In the genomic region with DNA sequence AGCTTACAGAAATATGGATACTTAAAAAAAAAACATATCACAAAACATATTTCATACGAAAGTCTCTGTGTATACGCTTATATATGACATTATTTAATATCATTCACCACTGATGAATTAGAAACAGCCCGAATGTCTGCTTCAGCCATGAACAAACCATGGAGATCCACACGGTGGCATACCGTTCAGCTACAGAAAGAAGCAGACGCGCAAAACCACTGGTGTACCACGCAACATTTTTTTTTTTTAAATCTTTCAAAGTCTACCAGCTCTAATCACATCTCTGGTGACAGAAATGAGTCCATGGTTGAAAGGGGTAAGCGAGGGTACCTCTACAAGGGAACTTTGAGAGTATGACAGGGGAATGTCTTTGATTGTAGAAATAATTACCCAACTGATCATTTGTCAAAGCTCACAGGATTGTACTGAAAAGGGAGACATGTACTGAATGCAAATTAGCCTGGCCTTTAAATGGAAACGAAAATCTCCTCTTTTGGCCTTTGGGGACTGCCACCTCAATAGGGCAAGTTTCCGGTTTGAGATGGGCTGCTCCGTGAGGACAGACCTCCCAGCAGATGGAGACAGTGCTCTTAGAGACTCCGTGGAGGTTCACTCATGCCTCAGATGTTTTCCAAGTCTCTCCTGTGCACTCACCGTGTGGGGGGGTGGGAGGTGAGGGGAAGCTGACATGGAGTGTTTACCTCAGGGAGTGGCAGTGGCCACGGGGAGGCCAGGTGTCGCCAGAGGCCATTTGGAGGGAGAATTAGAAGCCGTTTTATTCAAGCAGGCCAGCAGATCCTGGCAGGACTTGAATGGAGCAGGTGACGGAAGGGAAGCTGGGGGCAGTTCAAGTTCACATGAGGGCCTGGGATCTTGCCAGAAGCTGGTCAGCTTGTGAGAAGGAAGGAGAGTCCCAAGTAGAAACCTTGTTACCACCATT, we compare ENCODE assay signal across 7 mouse cellular contexts.
DNase-seq lines count a peak whose midpoint lies in the region; ATAC-seq lines count a peak whose summit lies in the region.

No protein-coding gene starts in this region.

- no peak; the same call in 1 of the 2 replicates for ATAC-seq in hindbrain, embryonic 13.5 days (ENCODE audit: low FRiP score)
- ATAC-seq in lung, embryonic 16.5 days (ENCODE audit: low read depth): peak; percentile 34; the same call in 1 of the 2 replicates

- DNase-seq in urinary bladder, postnatal 25 days (ENCODE audit: low spot score): peak; percentile 10
- no peak for DNase-seq in urinary bladder, adult 2 months (ENCODE audit: low spot score)
- peak; percentile 62 for DNase-seq in embryo, embryonic 10.5 days (ENCODE audit: low spot score)
- DNase-seq in testis, postnatal 10 days (ENCODE audit: low spot score): peak; percentile 80
- no peak for DNase-seq in urinary bladder, postnatal 36 days (ENCODE audit: low spot score in 2 of 2)

- peak overlapping the region; percentile 30 for H3K4me2 ChIP-seq in hindbrain, embryonic 13.5 days
- H3K4me2 ChIP-seq in lung, embryonic 16.5 days (ENCODE audit: low read depth, low read length): 0 out of 2 replicates have a peak overlapping the region, but pooled peaks have one; percentile 25

- H3K36me3 ChIP-seq in hindbrain, embryonic 13.5 days: no peaks in the 10 kb centered on the region
- no peaks in the 10 kb centered on the region for H3K36me3 ChIP-seq in lung, embryonic 16.5 days (ENCODE audit: control insufficient read depth, insufficient read depth, low read length)

- no peak overlapping the region for H3K9ac ChIP-seq in hindbrain, embryonic 13.5 days
- no peak overlapping the region for H3K9ac ChIP-seq in lung, embryonic 16.5 days (ENCODE audit: low read length)

- peaks cover 35% of the 10 kb centered on the region for H3K4me1 ChIP-seq in hindbrain, embryonic 13.5 days (replicated peaks)
- peaks cover 45% of the 10 kb centered on the region for H3K4me1 ChIP-seq in lung, embryonic 16.5 days (replicated peaks; ENCODE audit: control insufficient read depth, insufficient read depth, low read length)

- no peaks in the 10 kb centered on the region for H3K9me3 ChIP-seq in hindbrain, embryonic 13.5 days
- H3K9me3 ChIP-seq in lung, embryonic 16.5 days (ENCODE audit: control insufficient read depth, low read length): no peaks in the 10 kb centered on the region

- WGBS in hindbrain, embryonic 13.5 days: 33% methylated on average over 18 of the region's 18 CpGs
- 50% methylated on average over 18 of the region's 18 CpGs for WGBS in lung, embryonic 16.5 days

- H3K27ac ChIP-seq in hindbrain, embryonic 13.5 days: peak overlapping the region; percentile 70
- peak overlapping the region; percentile 83 for H3K27ac ChIP-seq in lung, embryonic 16.5 days (ENCODE audit: low read length)

- H3K4me3 ChIP-seq in hindbrain, embryonic 13.5 days: no peak overlapping the region
- no peak overlapping the region for H3K4me3 ChIP-seq in lung, embryonic 16.5 days (ENCODE audit: low read length)

- H3K27me3 ChIP-seq in hindbrain, embryonic 13.5 days: 0 out of 2 replicates have a peak, but pooled peaks cover 2% of the 10 kb centered on the region
- no peaks in the 10 kb centered on the region for H3K27me3 ChIP-seq in lung, embryonic 16.5 days (ENCODE audit: control insufficient read depth, insufficient read depth, low read depth, low read length)

Comparison
In these comparisons a context has a peak if more than half of its experiments do, and no peak if none do; other contexts are left out.
1. DNase-seq: peak in urinary bladder, postnatal 25 days (single experiment), embryo, embryonic 10.5 days (single experiment) and testis, postnatal 10 days (single experiment); none in urinary bladder, adult 2 months (single experiment) and urinary bladder, postnatal 36 days (0 of 2).